Mouse (Mus musculus): ENCODE data around the gene Hps3. TPM values are rescaled to one million over a fixed set of nuclear protein-coding genes. Genes with fewer than 3 reads are reported as not detected.
"Not testable (repeated sequence)": the region's sequence is repeated elsewhere in the genome, so short reads cannot be mapped to it uniquely, and the experiment has no call there.

Hps3 gene
- polyA plus RNA-seq, 1 experiment from 2014 or later = 11.8 TPM

GRCm38 (mm10) chr3:20028640-20029039, 6.5 kb downstream of the Hps3 start:
- no peak for ATAC-seq (ENCODE audit: borderline replicate concordance, extremely low read depth, low FRiP score, low TSS enrichment)
- Histone ChIP-seq H3K4me3 (no peak overlapping the region), H3K4me1 (0 out of 2 replicates have a peak, but pooled peaks cover 2% of the 10 kb centered on the region), H3K9me3 (no peaks in the 10 kb centered on the region), H3K4me2 (no peak overlapping the region), H3K27ac (no peak overlapping the region), H3K27me3 (no peaks in the 10 kb centered on the region), H3K9ac (no peak overlapping the region), H3K36me3 (peaks cover 25% of the 10 kb centered on the region)
- WGBS = 88% methylated on average over 3 of the region's 3 CpGs

- no peak for ATAC-seq (ENCODE audit: borderline replicate concordance, extremely low read depth, low FRiP score, low TSS enrichment)
- Histone ChIP-seq H3K4me1 (no peaks in the 10 kb centered on the region), H3K4me3 (no peak overlapping the region), H3K27me3 (no peaks in the 10 kb centered on the region), H3K9ac (no peak overlapping the region), H3K27ac (no peak overlapping the region), H3K4me2 (no peak overlapping the region), H3K36me3 (peaks cover 26% of the 10 kb centered on the region), H3K9me3 (no peaks in the 10 kb centered on the region)
- 86% methylated on average over 5 of the region's 5 CpGs for WGBS
Observed at GRCm38 (mm10) chr3:20027788-20028187, 7.3 kb downstream of the Hps3 start.

- no peaks in the 10 kb centered on the region for H3K9me3 ChIP-seq
- ATAC-seq (ENCODE audit: borderline replicate concordance, extremely low read depth, low FRiP score, low TSS enrichment) = no peak
- no peak overlapping the region for H3K27ac ChIP-seq
- peaks cover 26% of the 10 kb centered on the region for H3K36me3 ChIP-seq
- no peak overlapping the region for H3K9ac ChIP-seq
- H3K4me1 ChIP-seq = no peaks in the 10 kb centered on the region
- no peak overlapping the region for H3K4me2 ChIP-seq
- 94% methylated on average over 8 of the region's 8 CpGs for whole genome bisulfite sequencing
- no peak overlapping the region for H3K4me3 ChIP-seq
- H3K27me3 ChIP-seq = no peaks in the 10 kb centered on the region
Observed at GRCm38 (mm10) chr3:20026996-20027689, 8.0 kb downstream of the Hps3 start.

GRCm38 (mm10) chr3:20026481-20026880, 8.6 kb downstream of the Hps3 start:
- no peaks in the 10 kb centered on the region for H3K27me3 ChIP-seq
- ATAC-seq (ENCODE audit: borderline replicate concordance, extremely low read depth, low FRiP score, low TSS enrichment) = no peak
- no peak overlapping the region for H3K4me3 ChIP-seq
- no peak overlapping the region for H3K4me2 ChIP-seq
- H3K4me1 ChIP-seq = no peaks in the 10 kb centered on the region
- no peak overlapping the region for H3K9ac ChIP-seq
- peaks cover 26% of the 10 kb centered on the region for H3K36me3 ChIP-seq
- H3K9me3 ChIP-seq = no peaks in the 10 kb centered on the region
- no peak overlapping the region for H3K27ac ChIP-seq

- Histone ChIP-seq H3K4me3 (no peak overlapping the region), H3K9ac (no peak overlapping the region), H3K4me2 (no peak overlapping the region), H3K27ac (no peak overlapping the region), H3K4me1 (no peaks in the 10 kb centered on the region), H3K36me3 (peaks cover 34% of the 10 kb centered on the region), H3K27me3 (no peaks in the 10 kb centered on the region), H3K9me3 (no peaks in the 10 kb centered on the region)
- WGBS = 64% methylated on average over 1 of the region's 1 CpGs
- ATAC-seq (ENCODE audit: borderline replicate concordance, extremely low read depth, low FRiP score, low TSS enrichment) = no peak
Observed at GRCm38 (mm10) chr3:20023832-20024231, 11.3 kb downstream of the Hps3 start.

GRCm38 (mm10) chr3:20018076-20018475, 17.0 kb downstream of the Hps3 start:
- WGBS = 74% methylated on average over 8 of the region's 8 CpGs
- Histone ChIP-seq H3K27ac (no peak overlapping the region), H3K4me3 (no peak overlapping the region), H3K9me3 (no peaks in the 10 kb centered on the region), H3K4me2 (no peak overlapping the region), H3K36me3 (peaks cover 27% of the 10 kb centered on the region), H3K4me1 (no peaks in the 10 kb centered on the region), H3K9ac (no peak overlapping the region), H3K27me3 (no peaks in the 10 kb centered on the region)
- ATAC-seq (ENCODE audit: borderline replicate concordance, extremely low read depth, low FRiP score, low TSS enrichment) = no peak

GRCm38 (mm10) chr3:20014454-20014853, 20.7 kb downstream of the Hps3 start:
- Histone ChIP-seq H3K27ac (no peak overlapping the region), H3K27me3 (no peaks in the 10 kb centered on the region), H3K36me3 (peaks cover 23% of the 10 kb centered on the region), H3K9me3 (no peaks in the 10 kb centered on the region), H3K4me2 (no peak overlapping the region), H3K9ac (no peak overlapping the region), H3K4me3 (no peak overlapping the region), H3K4me1 (no peaks in the 10 kb centered on the region)
- no peak for ATAC-seq (ENCODE audit: borderline replicate concordance, extremely low read depth, low FRiP score, low TSS enrichment)
- 98% methylated on average over 2 of the region's 2 CpGs for WGBS

GRCm38 (mm10) chr3:20010905-20011304, 24.2 kb downstream of the Hps3 start:
- not testable (repeated sequence) for H3K27me3 ChIP-seq; H3K27ac ChIP-seq; H3K4me3 ChIP-seq; H3K4me1 ChIP-seq; H3K9me3 ChIP-seq; ATAC-seq (ENCODE audit: borderline replicate concordance, extremely low read depth, low FRiP score, low TSS enrichment); H3K4me2 ChIP-seq; H3K9ac ChIP-seq
- peaks cover 13% of the 10 kb centered on the region for H3K36me3 ChIP-seq
- 73% methylated on average over 7 of the region's 7 CpGs for WGBS

GRCm38 (mm10) chr3:20010464-20010863, 24.7 kb downstream of the Hps3 start:
- H3K4me3 ChIP-seq = no peak overlapping the region
- no peaks in the 10 kb centered on the region for H3K9me3 ChIP-seq
- no peak overlapping the region for H3K27ac ChIP-seq
- H3K9ac ChIP-seq = no peak overlapping the region
- no peak for ATAC-seq (ENCODE audit: borderline replicate concordance, extremely low read depth, low FRiP score, low TSS enrichment)
- peaks cover 9% of the 10 kb centered on the region for H3K36me3 ChIP-seq
- 86% methylated on average over 9 of the region's 9 CpGs for WGBS
- no peaks in the 10 kb centered on the region for H3K27me3 ChIP-seq
- no peaks in the 10 kb centered on the region for H3K4me1 ChIP-seq
- H3K4me2 ChIP-seq = no peak overlapping the region

- Histone ChIP-seq H3K27me3 (no peaks in the 10 kb centered on the region), H3K4me1 (no peaks in the 10 kb centered on the region), H3K9me3 (no peaks in the 10 kb centered on the region), H3K9ac (no peak overlapping the region), H3K4me2 (no peak overlapping the region), H3K4me3 (no peak overlapping the region), H3K27ac (no peak overlapping the region), H3K36me3 (peaks cover 7% of the 10 kb centered on the region; the same call in 1 of the 2 replicates)
- ATAC-seq (ENCODE audit: borderline replicate concordance, extremely low read depth, low FRiP score, low TSS enrichment) = no peak
- 82% methylated on average over 5 of the region's 5 CpGs for WGBS
Observed at GRCm38 (mm10) chr3:20007759-20008158, 27.4 kb downstream of the Hps3 start.

GRCm38 (mm10) chr3:20007275-20007674, 27.8 kb downstream of the Hps3 start:
- Histone ChIP-seq H3K9me3 (no peaks in the 10 kb centered on the region), H3K4me2 (no peak overlapping the region), H3K27ac (no peak overlapping the region), H3K4me1 (no peaks in the 10 kb centered on the region), H3K36me3 (peaks cover 5% of the 10 kb centered on the region; the same call in 1 of the 2 replicates), H3K9ac (no peak overlapping the region), H3K4me3 (no peak overlapping the region), H3K27me3 (no peaks in the 10 kb centered on the region)
- 83% methylated on average over 4 of the region's 4 CpGs for WGBS
- no peak for ATAC-seq (ENCODE audit: borderline replicate concordance, extremely low read depth, low FRiP score, low TSS enrichment)

GRCm38 (mm10) chr3:20005611-20006010, 29.5 kb downstream of the Hps3 start:
- ATAC-seq (ENCODE audit: borderline replicate concordance, extremely low read depth, low FRiP score, low TSS enrichment) = no peak
- WGBS = 63% methylated on average over 1 of the region's 1 CpGs
- Histone ChIP-seq H3K27me3 (no peaks in the 10 kb centered on the region), H3K9ac (no peak overlapping the region), H3K4me3 (no peak overlapping the region), H3K27ac (no peak overlapping the region), H3K4me2 (no peak overlapping the region), H3K36me3 (peaks cover 9% of the 10 kb centered on the region; the same call in 1 of the 2 replicates), H3K4me1 (no peaks in the 10 kb centered on the region), H3K9me3 (no peaks in the 10 kb centered on the region)

- 89% methylated on average over 8 of the region's 8 CpGs for WGBS
- no peak overlapping the region for H3K4me2 ChIP-seq
- H3K27me3 ChIP-seq = no peaks in the 10 kb centered on the region
- no peaks in the 10 kb centered on the region for H3K4me1 ChIP-seq
- no peak for ATAC-seq (ENCODE audit: borderline replicate concordance, extremely low read depth, low FRiP score, low TSS enrichment)
- H3K9me3 ChIP-seq = no peaks in the 10 kb centered on the region
- H3K27ac ChIP-seq = no peak overlapping the region
- H3K36me3 ChIP-seq = peaks cover 7% of the 10 kb centered on the region; the same call in 1 of the 2 replicates
- H3K9ac ChIP-seq = no peak overlapping the region
- no peak overlapping the region for H3K4me3 ChIP-seq
Observed at GRCm38 (mm10) chr3:20004422-20004821, 30.7 kb downstream of the Hps3 start.
